Mouse (Mus musculus) heart, embryonic 16.5 days (tissue): ENCODE data around the gene Wnt10b. TPM values are rescaled to one million over a fixed set of nuclear protein-coding genes. Genes with fewer than 3 reads are reported as not detected.

Source experiments
- ATAC-seq: fragments of 200-750 bp; cut with Nextera tagmentation; replicated peaks from 2 replicates; pipeline ENCODE4 v1.8.0; 2017; ENCODE audit warnings: moderate number of reproducible peaks; ENCODE audit not compliant: insufficient read depth, low FRiP score; ENCODE audit errors: extremely low read depth
- H3K27ac ChIP-seq: fragments of 300-500 bp; sonication (generic); 2 replicates; pipeline ENCODE4 v1.5.1; 2014; ENCODE audit warnings: mild to moderate bottlenecking, low read length, control low read depth, moderate library complexity
- H3K27me3 ChIP-seq: fragments of 300-500 bp; sonication (generic); 2 replicates; pipeline ENCODE4 v1.6.1; 2014; ENCODE audit warnings: low read length, mixed read lengths; ENCODE audit not compliant: control insufficient read depth, insufficient read depth
- H3K36me3 ChIP-seq: fragments of 300-500 bp; sonication (generic); 2 replicates; pipeline ENCODE4 v1.6.1; 2014; ENCODE audit not compliant: control insufficient read depth, insufficient read depth
- H3K4me1 ChIP-seq: fragments of 300-500 bp; sonication (generic); 2 replicates; pipeline ENCODE4 v1.6.1; 2014; ENCODE audit warnings: low read length, mixed read lengths; ENCODE audit not compliant: control insufficient read depth, insufficient read depth
- H3K4me2 ChIP-seq: fragments of 300-500 bp; sonication (generic); 2 replicates; pipeline ENCODE4 v1.6.1; 2014; ENCODE audit warnings: low read depth, mild to moderate bottlenecking, control low read depth, low read length
- H3K4me3 ChIP-seq: fragments of 300-500 bp; sonication (generic); 2 replicates; pipeline ENCODE4 v1.5.1; 2014; ENCODE audit warnings: mild to moderate bottlenecking, control low read depth, low read length
- H3K9ac ChIP-seq: fragments of 300-500 bp; sonication (generic); 2 replicates; pipeline ENCODE4 v1.6.1; 2014; ENCODE audit warnings: low read length, control low read depth
- H3K9me3 ChIP-seq: fragments of 300-500 bp; sonication (generic); replicated peaks from 2 replicates; pipeline ENCODE4 v1.6.1; 2016; ENCODE audit warnings: low read length; ENCODE audit not compliant: control insufficient read depth
- whole genome bisulfite sequencing: fragments of 180-500 bp; shearing (Covaris S2); extraction: QIAGEN DNeasy Blood & Tissue Kit; methylation state at CpG from one replicate; pipeline ENCODE4 v1.1.7; 2014; 5-methylcytosine and 5-hydroxymethylcytosine counted together
- polyA plus RNA-seq: library from polyadenylated mRNA; unstranded; fragments of >200 nt; fragmentation: Nextera tagmentation; extraction: Ambion mirVana; gene quantifications from 2 replicates; pipeline ENCODE4 v1.2.1, GENCODE M21; 2015

Wnt10b gene
- polyA plus RNA-seq, 1 experiment from 2014 or later: 0.28 TPM

- no peaks in the 10 kb centered on the region for H3K36me3 ChIP-seq
- no peak overlapping the region for H3K27ac ChIP-seq
- no peak for ATAC-seq
- H3K27me3 ChIP-seq: peaks cover 75% of the 10 kb centered on the region
- H3K4me1 ChIP-seq: peaks cover 17% of the 10 kb centered on the region
- no peak overlapping the region for H3K9ac ChIP-seq
- peak overlapping the region; percentile 41 for H3K4me3 ChIP-seq
- H3K9me3 ChIP-seq: no peaks in the 10 kb centered on the region
- peak overlapping the region; percentile 58 for H3K4me2 ChIP-seq
- under 1% methylated on average over 25 of the region's 25 CpGs for WGBS
Measured at GRCm38 (mm10) chr15:98778191-98778770, 331 bp upstream of the Wnt10b start.

DNA sequence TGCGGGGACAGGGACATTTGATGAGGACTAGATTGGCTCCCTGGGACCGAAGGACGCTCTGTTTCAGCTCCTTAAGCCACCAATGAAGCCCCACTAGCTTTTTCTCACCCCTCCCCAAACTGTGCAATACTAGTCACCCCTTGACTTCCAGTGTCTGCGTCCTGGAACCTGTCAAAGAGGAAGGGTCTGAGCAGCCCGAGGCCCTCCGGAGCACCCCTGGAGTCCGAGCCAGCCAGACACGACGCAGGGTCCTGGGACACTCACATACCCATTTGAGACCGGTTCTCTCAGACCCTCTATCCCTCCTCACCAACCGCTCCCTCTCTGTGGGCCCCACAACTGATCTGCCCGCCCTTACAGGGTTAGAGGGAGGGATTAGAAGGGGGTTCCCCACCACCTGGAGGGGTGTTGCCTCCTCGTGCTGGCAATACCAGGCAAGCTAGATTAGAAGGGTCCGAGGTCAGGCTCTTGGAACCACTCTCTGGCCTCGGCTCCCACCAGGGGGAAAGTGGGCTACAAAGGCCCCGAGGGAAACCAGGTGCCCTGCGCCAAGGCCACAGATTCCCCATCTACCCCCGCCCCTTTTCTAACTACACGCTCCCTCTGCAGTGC, 839 bp downstream of the Wnt10b start:
- peaks cover 20% of the 10 kb centered on the region for H3K4me1 ChIP-seq
- 4% methylated on average over 19 of the region's 19 CpGs for WGBS
- ATAC-seq: no peak
- no peaks in the 10 kb centered on the region for H3K36me3 ChIP-seq
- no peak overlapping the region for H3K9ac ChIP-seq
- H3K4me3 ChIP-seq: peak overlapping the region; percentile 34; the same call in 1 of the 2 replicates
- no peaks in the 10 kb centered on the region for H3K9me3 ChIP-seq
- H3K4me2 ChIP-seq: peak overlapping the region; percentile 58
- peaks cover 78% of the 10 kb centered on the region for H3K27me3 ChIP-seq
- no peak overlapping the region for H3K27ac ChIP-seq

- peaks cover 81% of the 10 kb centered on the region for H3K27me3 ChIP-seq
- H3K27ac ChIP-seq: no peak overlapping the region
- H3K9me3 ChIP-seq: no peaks in the 10 kb centered on the region
- peak overlapping the region; percentile 7; the same call in 1 of the 2 replicates for H3K9ac ChIP-seq
- H3K36me3 ChIP-seq: no peaks in the 10 kb centered on the region
- H3K4me3 ChIP-seq: peak overlapping the region; percentile 34
- H3K4me2 ChIP-seq: peak overlapping the region; percentile 53
- WGBS: 2% methylated on average over 57 of the region's 62 CpGs
- peak; percentile 60 for ATAC-seq
- H3K4me1 ChIP-seq: peaks cover 20% of the 10 kb centered on the region
Measured at GRCm38 (mm10) chr15:98776280-98777004, 1.5 kb downstream of the Wnt10b start.

DNA sequence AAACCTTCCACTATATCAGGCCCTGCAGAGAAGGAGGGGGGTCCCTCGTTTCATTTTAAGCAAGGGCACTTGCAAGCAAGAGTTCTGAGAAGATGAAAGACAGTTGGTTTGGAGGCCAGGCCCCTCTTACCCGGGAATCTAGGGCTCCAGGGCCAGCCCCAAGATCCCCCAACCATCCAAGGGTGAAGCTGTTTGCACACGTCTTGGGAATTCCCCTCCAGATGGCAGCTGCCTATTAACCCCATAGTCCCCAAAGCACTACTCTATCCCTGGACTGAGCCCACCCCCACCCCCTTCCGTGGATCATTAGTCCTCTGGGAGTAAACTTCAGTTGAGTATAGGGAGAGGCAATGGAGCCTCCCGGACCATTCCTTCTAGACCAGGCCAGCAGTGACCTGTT, 2.4 kb downstream of the Wnt10b start:
- Histone ChIP-seq H3K36me3 (no peaks in the 10 kb centered on the region), H3K4me3 (no peak overlapping the region), H3K9me3 (no peaks in the 10 kb centered on the region), H3K27ac (no peak overlapping the region), H3K27me3 (peaks cover 76% of the 10 kb centered on the region), H3K4me1 (peaks cover 20% of the 10 kb centered on the region), H3K4me2 (no peak overlapping the region), H3K9ac (no peak overlapping the region)
- WGBS: 8% methylated on average over 5 of the region's 5 CpGs
- no peak for ATAC-seq

DNA sequence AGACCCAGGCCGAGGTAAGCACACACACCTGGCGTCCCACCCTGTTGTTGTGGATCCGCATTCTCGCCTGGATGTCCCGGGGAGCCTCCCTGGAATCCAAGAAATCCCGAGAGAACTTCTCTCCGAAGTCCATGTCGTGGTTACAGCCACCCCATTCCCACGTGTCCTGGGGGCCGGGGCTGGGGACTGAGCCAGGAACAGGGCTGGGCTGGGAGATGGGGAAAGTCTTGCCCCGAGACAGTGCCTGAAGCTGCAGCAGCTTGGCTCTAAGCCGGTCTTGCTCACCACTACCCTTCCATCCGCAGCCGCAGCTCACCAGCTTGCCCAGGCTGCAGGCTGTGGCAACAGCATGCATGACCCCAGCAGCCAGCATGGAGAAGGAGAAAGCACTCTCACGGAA, 3.9 kb downstream of the Wnt10b start:
- Histone ChIP-seq H3K4me1 (peaks cover 20% of the 10 kb centered on the region), H3K4me2 (no peak overlapping the region), H3K4me3 (no peak overlapping the region), H3K27me3 (peaks cover 65% of the 10 kb centered on the region), H3K36me3 (no peaks in the 10 kb centered on the region), H3K9me3 (no peaks in the 10 kb centered on the region), H3K9ac (no peak overlapping the region), H3K27ac (no peak overlapping the region)
- no peak for ATAC-seq
- 18% methylated on average over 15 of the region's 15 CpGs for WGBS

DNA sequence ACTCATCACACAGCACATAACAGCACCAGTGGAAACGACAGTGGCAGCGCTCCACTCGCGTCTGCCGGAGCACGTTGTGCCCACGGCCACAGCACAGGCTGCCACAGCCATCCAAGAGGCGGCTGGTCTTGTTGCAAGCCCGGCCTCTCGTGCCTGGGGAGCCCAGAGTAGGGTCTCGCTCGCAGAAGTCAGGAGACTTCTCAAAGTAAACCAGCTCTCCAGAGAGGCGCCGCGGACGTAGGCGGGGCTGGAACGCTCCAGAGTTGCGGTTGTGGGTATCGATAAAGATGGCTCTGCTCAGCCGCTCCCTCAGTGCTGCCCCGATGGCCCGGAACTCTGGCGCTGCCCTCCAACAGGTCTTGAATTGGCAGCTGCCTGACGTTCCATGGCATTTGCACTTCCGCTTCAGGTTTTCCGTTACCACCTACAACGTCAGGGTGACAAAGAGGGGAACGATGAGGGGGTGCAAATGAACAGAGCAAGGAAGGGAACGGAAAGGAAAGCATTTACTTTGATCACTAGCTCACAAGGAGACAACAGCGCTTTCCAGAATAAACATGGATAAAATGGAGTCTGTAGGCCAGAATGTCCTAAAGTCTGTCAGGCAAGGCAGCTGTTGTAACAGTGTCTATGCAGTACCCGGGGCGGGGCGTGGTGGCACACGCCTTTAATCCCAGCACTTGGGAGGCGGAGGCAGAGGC, 5.3 kb downstream of the Wnt10b start:
- no peak for ATAC-seq
- H3K9me3 ChIP-seq: no peaks in the 10 kb centered on the region
- peak overlapping the region; percentile 72 for H3K4me2 ChIP-seq
- no peak overlapping the region for H3K27ac ChIP-seq
- peaks cover 13% of the 10 kb centered on the region for H3K4me1 ChIP-seq
- 4% methylated on average over 36 of the region's 36 CpGs for WGBS
- peak overlapping the region; percentile 63 for H3K9ac ChIP-seq
- H3K4me3 ChIP-seq: peak overlapping the region; percentile 48
- H3K27me3 ChIP-seq: peaks cover 54% of the 10 kb centered on the region
- no peaks in the 10 kb centered on the region for H3K36me3 ChIP-seq

GRCm38 (mm10) chr15:98771813-98772425, 6.0 kb downstream of the Wnt10b start:
- 17% methylated on average over 12 of the region's 12 CpGs for WGBS
- Histone ChIP-seq H3K9me3 (no peaks in the 10 kb centered on the region), H3K4me3 (peak overlapping the region; percentile 48), H3K9ac (no peak overlapping the region), H3K36me3 (no peaks in the 10 kb centered on the region), H3K4me2 (peak overlapping the region; percentile 72), H3K27ac (no peak overlapping the region), H3K27me3 (peaks cover 47% of the 10 kb centered on the region), H3K4me1 (peaks cover 6% of the 10 kb centered on the region)
- no peak for ATAC-seq

DNA sequence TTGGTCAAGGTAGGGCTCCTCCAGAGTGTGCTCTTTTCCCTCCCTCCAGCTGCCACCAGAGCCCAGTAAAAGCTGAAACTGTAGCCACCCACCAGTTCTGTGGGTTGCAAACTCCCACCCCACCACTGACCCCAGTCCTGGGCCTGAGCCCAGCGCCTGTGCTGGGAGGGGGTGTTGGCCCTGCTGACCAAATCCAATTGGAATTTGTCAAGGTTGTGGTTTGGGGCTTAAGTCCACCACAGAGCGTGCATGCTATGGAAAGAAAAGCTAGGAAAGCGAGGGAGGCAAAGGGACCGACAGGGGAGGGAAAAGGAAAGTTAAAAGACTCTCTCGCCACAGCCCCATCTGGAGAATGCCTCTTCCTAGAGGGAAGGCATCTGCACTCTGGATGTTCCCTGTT, 9.7 kb downstream of the Wnt10b start:
- H3K9ac ChIP-seq: no peak overlapping the region
- no peak overlapping the region for H3K27ac ChIP-seq
- H3K4me2 ChIP-seq: no peak overlapping the region
- H3K9me3 ChIP-seq: no peaks in the 10 kb centered on the region
- no peak for ATAC-seq
- no peaks in the 10 kb centered on the region for H3K36me3 ChIP-seq
- H3K27me3 ChIP-seq: peaks cover 28% of the 10 kb centered on the region
- 33% methylated on average over 5 of the region's 5 CpGs for WGBS
- peaks cover 6% of the 10 kb centered on the region for H3K4me1 ChIP-seq
- H3K4me3 ChIP-seq: no peak overlapping the region
